Mouse (Mus musculus): ENCODE data around the gene Nipsnap3b.

Nipsnap3b gene

GRCm38 (mm10) chr4:53011732-53012361 is at the start of gene Nipsnap3b:
Gene Nipsnap3b (plus strand): TSS chr4:53011880.
- DNase-seq: peak; percentile 99

GRCm38 (mm10) chr4:52964247-52964646 is 47.4 kb upstream of the Nipsnap3b start, which contains the start of gene Olfr270:
Gene Olfr270 (plus strand): TSS chr4:52964547.
- no peak for DNase-seq

- DNase-seq: no peak
Observed at GRCm38 (mm10) chr4:52985216-52985615, 26.5 kb upstream of the Nipsnap3b start.

- no peak for DNase-seq
Observed at GRCm38 (mm10) chr4:52986266-52986665, 25.4 kb upstream of the Nipsnap3b start.

GRCm38 (mm10) chr4:52989248-52989647 is 22.4 kb upstream of the Nipsnap3b start, which contains the start of gene Nipsnap3a:
Gene Nipsnap3a (plus strand): TSS chr4:52989272.
- no peak for DNase-seq

- DNase-seq: no peak
Observed at GRCm38 (mm10) chr4:52999449-52999848, 12.2 kb upstream of the Nipsnap3b start.

- no peak for DNase-seq
Observed at GRCm38 (mm10) chr4:53000154-53000553, 11.5 kb upstream of the Nipsnap3b start.

- DNase-seq: no peak
Observed at GRCm38 (mm10) chr4:53009183-53009582, 2.5 kb upstream of the Nipsnap3b start.

- no peak for DNase-seq
Observed at GRCm38 (mm10) chr4:53009871-53010270, 1.8 kb upstream of the Nipsnap3b start.

DNA sequence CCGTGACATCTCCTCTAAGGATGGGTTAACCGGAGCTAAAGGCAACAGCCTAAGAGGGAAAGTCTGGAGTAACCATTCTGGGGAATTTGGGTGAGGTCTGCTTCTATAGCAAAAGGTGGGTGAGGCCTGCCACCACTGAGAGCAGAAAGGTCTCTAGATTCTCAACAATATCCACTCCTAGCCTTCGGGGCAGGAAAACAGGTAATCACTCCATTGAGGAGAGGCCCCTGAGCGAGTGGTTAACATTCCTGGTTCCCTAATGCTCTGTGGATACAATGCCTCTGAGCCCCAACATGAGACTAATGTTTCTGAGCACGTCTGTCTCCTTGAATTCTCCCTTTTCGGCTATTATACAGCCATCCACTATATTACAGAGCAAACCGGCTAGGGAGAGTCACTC is 2.7 kb downstream of the Nipsnap3b start:
- no peak for DNase-seq

DNA sequence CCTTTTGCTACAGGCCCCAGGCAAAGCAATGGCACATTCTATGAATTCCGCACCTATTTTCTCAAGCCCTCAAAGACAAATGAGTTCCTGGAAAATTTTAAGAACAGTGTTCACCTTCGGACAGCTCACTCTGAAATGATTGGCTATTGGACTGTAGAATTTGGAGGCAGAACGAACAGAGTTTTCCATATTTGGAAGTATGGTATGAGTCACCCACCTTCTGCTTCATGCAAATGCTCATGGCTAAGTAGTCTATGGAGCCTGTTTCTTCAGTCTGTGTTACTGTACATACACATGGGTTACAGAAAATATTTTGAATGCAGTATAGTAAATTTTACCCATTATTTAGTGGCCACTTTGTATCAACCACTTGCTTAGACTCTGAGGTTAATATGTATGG is 3.3 kb downstream of the Nipsnap3b start:
- DNase-seq: no peak

GRCm38 (mm10) chr4:53018392-53018791 is 6.7 kb downstream of the Nipsnap3b start:
- no peak for DNase-seq

DNA sequence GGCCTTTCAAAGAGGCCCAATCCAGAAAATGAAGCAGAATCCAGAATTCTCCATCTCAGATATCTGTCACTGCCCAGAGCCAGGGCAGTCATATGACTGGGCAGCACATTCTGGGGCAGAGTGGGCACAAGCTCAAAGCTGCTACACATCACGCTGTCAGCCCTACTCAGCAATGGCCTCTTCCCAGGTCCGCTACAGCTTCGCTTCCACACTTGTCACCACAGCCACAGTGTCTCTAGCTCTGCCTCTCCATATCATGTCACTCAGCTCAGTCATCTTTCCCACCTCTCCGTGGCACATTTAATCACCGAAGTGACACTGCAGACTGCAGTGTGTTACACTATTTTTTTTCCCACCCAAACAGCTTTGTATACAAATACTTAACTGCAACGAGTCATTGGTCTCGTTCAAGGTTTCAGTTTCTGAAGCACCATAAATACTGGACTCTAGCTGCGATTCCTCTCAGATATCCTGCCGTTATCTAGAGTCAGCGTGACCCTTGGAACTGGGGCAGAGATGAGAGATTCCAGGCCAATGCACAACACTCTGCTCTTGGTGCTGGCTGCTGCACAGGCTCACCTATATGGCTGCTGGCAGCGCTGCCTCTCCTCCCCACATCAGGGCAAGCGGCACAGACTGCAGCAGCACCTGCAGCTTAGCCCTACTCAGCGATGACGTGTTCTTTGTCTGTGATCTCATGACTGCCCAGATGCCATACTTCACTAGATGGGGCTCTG is 11.7 kb downstream of the Nipsnap3b start:
- no peak for DNase-seq

DNA sequence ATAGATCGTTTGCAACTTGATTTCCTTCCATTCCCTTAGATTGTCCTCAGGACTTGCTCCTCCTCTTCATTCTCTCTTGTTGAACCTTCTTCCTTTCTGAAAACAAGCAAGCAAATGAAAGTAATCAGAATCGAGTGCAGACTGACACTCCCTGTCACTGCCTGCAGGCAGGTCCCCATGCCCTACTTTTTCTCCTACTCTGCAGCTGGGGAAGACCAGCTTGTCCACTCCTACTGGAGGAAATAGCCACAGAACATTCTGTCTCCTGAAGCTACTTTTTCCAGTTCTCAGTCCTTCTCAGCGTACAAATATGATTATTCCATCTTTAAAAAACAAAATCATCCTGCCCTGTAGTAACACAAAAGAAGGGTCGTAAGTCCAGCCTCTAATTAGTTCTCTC is 12.7 kb downstream of the Nipsnap3b start:
- no peak for DNase-seq

GRCm38 (mm10) chr4:53027811-53028210 is 16.1 kb downstream of the Nipsnap3b start:
- DNase-seq: no peak

- peak; percentile 41 for DNase-seq
Observed at GRCm38 (mm10) chr4:53030326-53030948, 18.8 kb downstream of the Nipsnap3b start.

DNA sequence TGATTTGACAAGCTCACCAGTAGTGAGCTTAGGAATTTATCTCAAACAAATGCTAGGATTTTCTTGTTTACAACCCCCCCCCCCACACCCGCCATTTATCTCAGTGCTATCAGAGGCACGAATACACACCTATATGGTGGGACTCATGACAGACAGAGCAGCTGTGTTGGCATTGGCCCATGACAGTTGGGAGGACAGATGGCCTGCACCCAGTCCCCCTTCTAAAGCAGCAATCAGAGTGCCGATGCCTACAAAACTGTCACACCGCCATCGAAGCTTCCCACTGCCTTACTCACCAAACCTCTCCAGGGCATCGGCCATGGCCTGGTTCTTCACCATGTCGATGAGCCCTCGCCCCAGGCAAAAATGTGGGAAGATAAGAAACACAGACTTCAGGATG is 32.1 kb downstream of the Nipsnap3b start:
- no peak for DNase-seq

GRCm38 (mm10) chr4:53045807-53046206 is 34.1 kb downstream of the Nipsnap3b start:
- DNase-seq: no peak

GRCm38 (mm10) chr4:53046238-53047022 is 34.8 kb downstream of the Nipsnap3b start:
- no peak for DNase-seq

DNA sequence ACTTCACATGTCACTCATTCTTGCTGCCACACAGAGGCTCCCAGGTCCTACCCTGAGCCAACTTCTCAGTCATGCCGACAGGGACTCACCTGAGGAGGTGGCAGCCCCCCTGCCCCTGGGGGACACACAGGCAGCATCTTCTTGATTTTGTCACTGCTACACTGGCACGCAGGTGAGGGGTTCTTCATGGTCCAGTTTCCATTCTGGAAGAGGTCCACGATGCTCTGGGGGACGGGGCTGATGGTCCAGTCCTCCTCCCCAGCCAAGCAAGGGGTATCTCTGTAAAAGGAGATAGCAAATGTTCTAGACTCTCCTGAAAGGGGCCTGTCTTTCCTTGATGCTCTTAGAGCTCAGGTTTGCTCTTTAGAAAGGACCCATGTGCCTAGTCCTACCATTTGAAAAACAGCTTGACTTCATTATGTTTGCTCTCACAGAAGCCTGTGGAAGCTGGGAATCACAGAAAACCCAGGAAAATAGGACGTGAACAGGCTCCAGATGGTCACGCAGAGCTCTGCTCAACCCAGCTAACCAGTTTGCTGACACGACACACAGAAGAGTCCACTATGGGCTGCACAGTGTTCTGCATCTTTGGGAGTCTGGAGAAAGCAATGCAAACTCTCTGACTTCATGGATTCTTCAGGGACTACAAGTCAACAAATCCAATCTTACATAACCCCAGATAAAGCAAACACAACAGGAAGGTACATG is 50.8 kb downstream of the Nipsnap3b start:
- DNase-seq: no peak

All from lung, postnatal 36 days (tissue).